Mouse (Mus musculus) liver, postnatal 0 days (tissue): Measurements from ENCODE around the gene Fam20b. TPM values are rescaled to one million over a fixed set of nuclear protein-coding genes. Genes with fewer than 3 reads are reported as not detected.
A peak's percentile ranks its signal among the peaks of the same experiment; 100 is the strongest.

ENCODE experiments used
- ATAC-seq: fragments of 200-750 bp; cut with Nextera tagmentation; 2 replicates; pipeline ENCODE4 v1.8.0; 2017; ENCODE audit warnings: mild to moderate bottlenecking, moderate library complexity
- DNase-seq: peaks from one replicate; pipeline ENCODE4 v3.0.0-alpha.2; 2016
- H3K27ac ChIP-seq: fragments of 300-500 bp; sonication (generic); 2 replicates; pipeline ENCODE4 v1.5.1; 2014; ENCODE audit warnings: antibody characterized with exemption, moderate library complexity, mild to moderate bottlenecking, low read depth
- H3K27me3 ChIP-seq: fragments of 300-500 bp; sonication (generic); 2 replicates; pipeline ENCODE4 v1.6.1; 2014; ENCODE audit warnings: low read length, control low read depth, mixed read lengths; ENCODE audit not compliant: insufficient read depth
- H3K36me3 ChIP-seq: fragments of 300-500 bp; sonication (generic); replicated peaks from 2 replicates; pipeline ENCODE4 v1.6.1; 2014; ENCODE audit warnings: mild to moderate bottlenecking, control low read depth, low read length, moderate library complexity, mixed read lengths; ENCODE audit not compliant: insufficient read depth
- H3K4me1 ChIP-seq: fragments of 300-500 bp; sonication (generic); 2 replicates; pipeline ENCODE4 v1.6.1; 2014; ENCODE audit warnings: antibody characterized with exemption, mild to moderate bottlenecking, control low read depth; ENCODE audit not compliant: insufficient read depth
- H3K4me2 ChIP-seq: fragments of 300-500 bp; sonication (generic); 2 replicates; pipeline ENCODE4 v1.6.1; 2014; ENCODE audit warnings: low read depth, mild to moderate bottlenecking, low read length, moderate library complexity, mixed read lengths
- H3K4me3 ChIP-seq: fragments of 300-500 bp; sonication (generic); 2 replicates; pipeline ENCODE4 v1.5.1; 2014; ENCODE audit warnings: low read depth, low read length
- H3K9ac ChIP-seq: fragments of 300-500 bp; sonication (generic); replicated peaks from 2 replicates; pipeline ENCODE4 v1.6.1; 2014; ENCODE audit warnings: mild to moderate bottlenecking, moderate library complexity
- H3K9me3 ChIP-seq: fragments of 300-500 bp; sonication (generic); 2 replicates; pipeline ENCODE4 v1.6.1; 2016; ENCODE audit warnings: mild to moderate bottlenecking, control low read depth, low read length, mixed read lengths
- CTCF ChIP-seq: sonication (generic); IDR thresholded peaks from 2 replicates; pipeline ENCODE4 v1.5.1; 2016; ENCODE audit warnings: antibody characterized with exemption, low read depth
- EP300 ChIP-seq: IDR thresholded peaks from 2 replicates; pipeline ENCODE4 v1.6.1; 2016; ENCODE audit warnings: antibody characterized with exemption, low read depth, mild to moderate bottlenecking
- WGBS: fragments of 180-500 bp; shearing (Covaris S2); extraction: QIAGEN DNeasy Blood & Tissue Kit; methylation state at CpG from one replicate; pipeline ENCODE4 v1.1.7; 2014; ENCODE audit not compliant: insufficient replicate concordance; 5-methylcytosine and 5-hydroxymethylcytosine counted together
- polyA plus RNA-seq: library from polyadenylated mRNA; unstranded; fragments of >200 nt; fragmentation: Nextera tagmentation; extraction: Ambion mirVana; gene quantifications from 2 replicates; pipeline ENCODE4 v1.2.1, GENCODE M21; 2015

Fam20b gene
- polyA plus RNA-seq, 1 experiment from 2014 or later: 6.0 TPM

GRCm38 (mm10) chr1:156732996-156733395, 14.1 kb upstream of the Fam20b start:
- H3K27ac ChIP-seq: no peak overlapping the region
- no peaks in the 10 kb centered on the region for H3K27me3 ChIP-seq
- WGBS: 91% methylated on average over 5 of the region's 5 CpGs
- peaks cover 8% of the 10 kb centered on the region for H3K4me1 ChIP-seq
- H3K36me3 ChIP-seq: no peaks in the 10 kb centered on the region
- no peak overlapping the region for H3K4me3 ChIP-seq
- H3K4me2 ChIP-seq: no peak overlapping the region
- ATAC-seq (no peak), DNase-seq (no peak)
- TF ChIP-seq EP300 (no peak), CTCF (no peak)
- no peak overlapping the region for H3K9ac ChIP-seq
- H3K9me3 ChIP-seq: no peaks in the 10 kb centered on the region

- no peak for DNase-seq
- H3K27ac ChIP-seq: no peak overlapping the region
- no peaks in the 10 kb centered on the region for H3K27me3 ChIP-seq
- no peak overlapping the region for H3K9ac ChIP-seq
- H3K4me1 ChIP-seq: peaks cover 6% of the 10 kb centered on the region
- no peaks in the 10 kb centered on the region for H3K36me3 ChIP-seq
- no peak overlapping the region for H3K4me2 ChIP-seq
- 52% methylated on average over 9 of the region's 9 CpGs for WGBS
- no peak for ATAC-seq
- H3K4me3 ChIP-seq: no peak overlapping the region
- TF ChIP-seq EP300: no peak
- peak; percentile 69 for TF ChIP-seq CTCF
- H3K9me3 ChIP-seq: no peaks in the 10 kb centered on the region
These were observed 11.9 kb upstream of the Fam20b start for GRCm38 (mm10) chr1:156730802-156731201.

- 65% methylated on average over 14 of the region's 14 CpGs for WGBS
- no peaks in the 10 kb centered on the region for H3K27me3 ChIP-seq
- H3K27ac ChIP-seq: no peak overlapping the region
- DNase-seq (no peak), ATAC-seq (no peak)
- TF ChIP-seq EP300 (no peak), CTCF (no peak)
- H3K4me2 ChIP-seq: no peak overlapping the region
- H3K36me3 ChIP-seq: no peaks in the 10 kb centered on the region
- H3K9me3 ChIP-seq: no peaks in the 10 kb centered on the region
- no peaks in the 10 kb centered on the region for H3K4me1 ChIP-seq
- H3K9ac ChIP-seq: no peak overlapping the region
- no peak overlapping the region for H3K4me3 ChIP-seq
These were observed 8.6 kb upstream of the Fam20b start for GRCm38 (mm10) chr1:156727234-156728108.

- H3K27me3 ChIP-seq: no peaks in the 10 kb centered on the region
- H3K27ac ChIP-seq: no peak overlapping the region
- 43% methylated on average over 6 of the region's 6 CpGs for WGBS
- TF ChIP-seq EP300 (no peak), CTCF (no peak)
- no peak overlapping the region for H3K9ac ChIP-seq
- H3K4me2 ChIP-seq: no peak overlapping the region
- no peak for ATAC-seq
- H3K4me1 ChIP-seq: peaks cover 20% of the 10 kb centered on the region
- DNase-seq: no peak
- no peaks in the 10 kb centered on the region for H3K36me3 ChIP-seq
- H3K4me3 ChIP-seq: no peak overlapping the region
- H3K9me3 ChIP-seq: no peaks in the 10 kb centered on the region
These were observed 3.2 kb upstream of the Fam20b start for GRCm38 (mm10) chr1:156722089-156722488.

- H3K9ac ChIP-seq: no peak overlapping the region
- no peak overlapping the region for H3K4me2 ChIP-seq
- WGBS: 71% methylated on average over 4 of the region's 4 CpGs
- no peak for ATAC-seq
- no peaks in the 10 kb centered on the region for H3K36me3 ChIP-seq
- DNase-seq: no peak
- peaks cover 26% of the 10 kb centered on the region for H3K4me1 ChIP-seq
- H3K9me3 ChIP-seq: no peaks in the 10 kb centered on the region
- no peak overlapping the region for H3K4me3 ChIP-seq
- no peaks in the 10 kb centered on the region for H3K27me3 ChIP-seq
- no peak for TF ChIP-seq EP300
- no peak for TF ChIP-seq CTCF
- no peak overlapping the region for H3K27ac ChIP-seq
These were observed 1.2 kb upstream of the Fam20b start for GRCm38 (mm10) chr1:156720046-156720445.

GRCm38 (mm10) chr1:156718286-156718949, 468 bp downstream of the Fam20b start:
- peak; percentile 71 for ATAC-seq
- Histone ChIP-seq H3K4me1 (peaks cover 27% of the 10 kb centered on the region), H3K36me3 (no peaks in the 10 kb centered on the region), H3K4me3 (peak overlapping the region; percentile 96), H3K4me2 (peak overlapping the region; percentile 81), H3K9ac (peak overlapping the region; percentile 96), H3K9me3 (no peaks in the 10 kb centered on the region), H3K27me3 (no peaks in the 10 kb centered on the region), H3K27ac (peak overlapping the region; percentile 97)
- no peak for DNase-seq
- 0% methylated on average over 40 of the region's 73 CpGs for WGBS
- TF ChIP-seq CTCF: peak; percentile 38
- no peak for TF ChIP-seq EP300
